Mouse (Mus musculus) neural tube, embryonic 12.5 days (tissue): ENCODE measurements at regions not wholly inside any gene's neighbourhood (a gene's known extent, or its start where the extent isn't known, plus 50 kb on each side); places are given as distances from the start of the nearest gene placed in this dataset.
"Not testable (repeated sequence)": the region's sequence is repeated elsewhere in the genome, so short reads cannot be mapped to it uniquely, and the experiment has no call there.

Experiments
- ATAC-seq: fragments of 200-750 bp; cut with Nextera tagmentation; 2 replicates; pipeline ENCODE4 v1.8.0; 2017; ENCODE audit warnings: low read depth, mild to moderate bottlenecking, moderate TSS enrichment, moderate library complexity; ENCODE audit not compliant: low FRiP score
- H3K27ac ChIP-seq: fragments of 300-500 bp; sonication (generic); 2 replicates; pipeline ENCODE4 v1.5.1; 2016
- H3K27me3 ChIP-seq: fragments of 300-500 bp; sonication (generic); replicated peaks from 2 replicates; pipeline ENCODE4 v1.6.1; 2016; ENCODE audit warnings: mild to moderate bottlenecking
- H3K36me3 ChIP-seq: fragments of 300-500 bp; sonication (generic); 2 replicates; pipeline ENCODE4 v1.6.1; 2016; ENCODE audit warnings: mild to moderate bottlenecking
- H3K4me1 ChIP-seq: fragments of 300-500 bp; sonication (generic); 2 replicates; pipeline ENCODE4 v1.6.1; 2016
- H3K4me2 ChIP-seq: fragments of 300-500 bp; sonication (generic); replicated peaks from 2 replicates; pipeline ENCODE4 v1.6.1; 2016; ENCODE audit warnings: mild to moderate bottlenecking
- H3K4me3 ChIP-seq: fragments of 300-500 bp; sonication (generic); 2 replicates; pipeline ENCODE4 v1.5.1; 2016
- H3K9ac ChIP-seq: fragments of 300-500 bp; sonication (generic); 2 replicates; pipeline ENCODE4 v1.6.1; 2016; ENCODE audit warnings: mild to moderate bottlenecking
- H3K9me3 ChIP-seq: fragments of 300-500 bp; sonication (generic); 2 replicates; pipeline ENCODE4 v1.6.1; 2016; ENCODE audit warnings: mild to moderate bottlenecking
- WGBS: fragments of 180-500 bp; shearing (Covaris S2); methylation state at CpG from one replicate; pipeline ENCODE4 v1.1.7; 2016; 5-methylcytosine and 5-hydroxymethylcytosine counted together

- no peak for ATAC-seq
- no peak overlapping the region for H3K27ac ChIP-seq
- H3K4me3 ChIP-seq: no peak overlapping the region
- H3K4me1 ChIP-seq: no peaks in the 10 kb centered on the region
- no peaks in the 10 kb centered on the region for H3K27me3 ChIP-seq
- no peak overlapping the region for H3K9ac ChIP-seq
- peaks cover 86% of the 10 kb centered on the region for H3K9me3 ChIP-seq
- H3K36me3 ChIP-seq: 0 out of 2 replicates have a peak, but pooled peaks cover 4% of the 10 kb centered on the region
- WGBS: 38% methylated on average over 3 of the region's 3 CpGs
- H3K4me2 ChIP-seq: no peak overlapping the region
Measured at GRCm38 (mm10) chr4:3064571-3064970, 102.5 kb upstream of the Vmn1r2 start.

GRCm38 (mm10) chr4:3065335-3065734 is 101.8 kb upstream of the Vmn1r2 start:
- H3K9ac ChIP-seq, H3K4me3 ChIP-seq, H3K4me1 ChIP-seq, H3K4me2 ChIP-seq, H3K36me3 ChIP-seq, H3K27me3 ChIP-seq, H3K27ac ChIP-seq, ATAC-seq: not testable (repeated sequence)
- H3K9me3 ChIP-seq: peaks cover 88% of the 10 kb centered on the region
- 80% methylated on average over 3 of the region's 3 CpGs for WGBS

- WGBS: 73% methylated on average over 5 of the region's 5 CpGs
- Histone ChIP-seq H3K4me2 (no peak overlapping the region), H3K27me3 (no peaks in the 10 kb centered on the region), H3K9me3 (peaks cover 97% of the 10 kb centered on the region), H3K4me1 (no peaks in the 10 kb centered on the region), H3K27ac (no peak overlapping the region), H3K36me3 (0 out of 2 replicates have a peak, but pooled peaks cover 4% of the 10 kb centered on the region), H3K4me3 (no peak overlapping the region), H3K9ac (no peak overlapping the region)
- no peak for ATAC-seq
Measured at GRCm38 (mm10) chr4:3066051-3066736, 100.9 kb upstream of the Vmn1r2 start.

GRCm38 (mm10) chr4:3067265-3067664 is 99.9 kb upstream of the Vmn1r2 start:
- Histone ChIP-seq H3K4me3 (no peak overlapping the region), H3K9me3 (peaks cover 96% of the 10 kb centered on the region), H3K4me2 (no peak overlapping the region), H3K36me3 (0 out of 2 replicates have a peak, but pooled peaks cover 4% of the 10 kb centered on the region), H3K27ac (no peak overlapping the region), H3K4me1 (no peaks in the 10 kb centered on the region), H3K27me3 (no peaks in the 10 kb centered on the region), H3K9ac (no peak overlapping the region)
- peak; percentile 17 for ATAC-seq
- 53% methylated on average over 2 of the region's 2 CpGs for WGBS

- no peak overlapping the region for H3K9ac ChIP-seq
- no peak overlapping the region for H3K27ac ChIP-seq
- 34% methylated on average over 2 of the region's 2 CpGs for WGBS
- H3K4me1 ChIP-seq: no peaks in the 10 kb centered on the region
- H3K27me3 ChIP-seq: no peaks in the 10 kb centered on the region
- 0 out of 2 replicates have a peak, but pooled peaks cover 4% of the 10 kb centered on the region for H3K36me3 ChIP-seq
- ATAC-seq: peak; percentile 57
- no peak overlapping the region for H3K4me2 ChIP-seq
- no peak overlapping the region for H3K4me3 ChIP-seq
- peaks cover 96% of the 10 kb centered on the region for H3K9me3 ChIP-seq
Measured at GRCm38 (mm10) chr4:3067666-3068065, 99.5 kb upstream of the Vmn1r2 start.

- no peak for ATAC-seq
- 84% methylated on average over 6 of the region's 6 CpGs for WGBS
- Histone ChIP-seq H3K27ac (no peak overlapping the region), H3K4me2 (no peak overlapping the region), H3K36me3 (0 out of 2 replicates have a peak, but pooled peaks cover 4% of the 10 kb centered on the region), H3K27me3 (no peaks in the 10 kb centered on the region), H3K9ac (no peak overlapping the region), H3K9me3 (peaks cover 88% of the 10 kb centered on the region), H3K4me1 (no peaks in the 10 kb centered on the region), H3K4me3 (no peak overlapping the region)
Measured at GRCm38 (mm10) chr4:3068306-3069223, 98.6 kb upstream of the Vmn1r2 start.

GRCm38 (mm10) chr4:3069341-3069740 is 97.8 kb upstream of the Vmn1r2 start:
- Histone ChIP-seq H3K9me3 (peaks cover 80% of the 10 kb centered on the region), H3K36me3 (0 out of 2 replicates have a peak, but pooled peaks cover 4% of the 10 kb centered on the region), H3K9ac (no peak overlapping the region), H3K4me1 (no peaks in the 10 kb centered on the region), H3K4me3 (no peak overlapping the region), H3K4me2 (no peak overlapping the region), H3K27ac (no peak overlapping the region), H3K27me3 (no peaks in the 10 kb centered on the region)
- 49% methylated on average over 1 of the region's 1 CpGs for WGBS
- ATAC-seq: peak; percentile 13; the same call in 1 of the 2 replicates

- H3K4me2 ChIP-seq, H3K9ac ChIP-seq, ATAC-seq, H3K36me3 ChIP-seq, H3K27ac ChIP-seq, H3K4me3 ChIP-seq, H3K27me3 ChIP-seq, H3K4me1 ChIP-seq: not testable (repeated sequence)
- H3K9me3 ChIP-seq: peaks cover 60% of the 10 kb centered on the region
- WGBS: 72% methylated on average over 6 of the region's 6 CpGs
Measured at GRCm38 (mm10) chr4:3071326-3071725, 95.8 kb upstream of the Vmn1r2 start.

GRCm38 (mm10) chr4:3079901-3080300 is 87.2 kb upstream of the Vmn1r2 start:
- Histone ChIP-seq H3K9ac (no peak overlapping the region), H3K36me3 (no peaks in the 10 kb centered on the region), H3K9me3 (peaks cover 64% of the 10 kb centered on the region), H3K4me2 (no peak overlapping the region), H3K27ac (no peak overlapping the region), H3K27me3 (no peaks in the 10 kb centered on the region), H3K4me3 (no peak overlapping the region), H3K4me1 (no peaks in the 10 kb centered on the region)
- WGBS: 93% methylated on average over 1 of the region's 1 CpGs
- ATAC-seq: no peak

GRCm38 (mm10) chr4:3080385-3081125 is 86.6 kb upstream of the Vmn1r2 start:
- H3K4me2 ChIP-seq: no peak overlapping the region
- H3K27me3 ChIP-seq: no peaks in the 10 kb centered on the region
- H3K27ac ChIP-seq: no peak overlapping the region
- peak; percentile 22; the same call in 1 of the 2 replicates for ATAC-seq
- peaks cover 70% of the 10 kb centered on the region for H3K9me3 ChIP-seq
- H3K4me3 ChIP-seq: no peak overlapping the region
- no peak overlapping the region for H3K9ac ChIP-seq
- H3K36me3 ChIP-seq: no peaks in the 10 kb centered on the region
- WGBS: 64% methylated on average over 7 of the region's 7 CpGs
- no peaks in the 10 kb centered on the region for H3K4me1 ChIP-seq

GRCm38 (mm10) chr4:3081148-3081952 is 85.8 kb upstream of the Vmn1r2 start:
- Histone ChIP-seq H3K27me3 (no peaks in the 10 kb centered on the region), H3K27ac (no peak overlapping the region), H3K4me3 (no peak overlapping the region), H3K9ac (no peak overlapping the region), H3K36me3 (no peaks in the 10 kb centered on the region), H3K4me1 (no peaks in the 10 kb centered on the region), H3K4me2 (no peak overlapping the region), H3K9me3 (peaks cover 78% of the 10 kb centered on the region)
- peak; percentile 13 for ATAC-seq
- WGBS: 59% methylated on average over 6 of the region's 6 CpGs
